Mouse (Mus musculus) A20 (cell line): ENCODE measurements around the gene Grb10.

Source experiments
- DNase-seq: peaks from one replicate; pipeline ENCODE4 v3.0.0-alpha.2; 2011; ENCODE audit warnings: low read depth, low spot score

Grb10 gene

GRCm38 (mm10) chr11:12038470-12038985, at the start of gene Grb10:
Grb10 (minus strand) TSS chr11:12038683.
- no peak for DNase-seq

DNA sequence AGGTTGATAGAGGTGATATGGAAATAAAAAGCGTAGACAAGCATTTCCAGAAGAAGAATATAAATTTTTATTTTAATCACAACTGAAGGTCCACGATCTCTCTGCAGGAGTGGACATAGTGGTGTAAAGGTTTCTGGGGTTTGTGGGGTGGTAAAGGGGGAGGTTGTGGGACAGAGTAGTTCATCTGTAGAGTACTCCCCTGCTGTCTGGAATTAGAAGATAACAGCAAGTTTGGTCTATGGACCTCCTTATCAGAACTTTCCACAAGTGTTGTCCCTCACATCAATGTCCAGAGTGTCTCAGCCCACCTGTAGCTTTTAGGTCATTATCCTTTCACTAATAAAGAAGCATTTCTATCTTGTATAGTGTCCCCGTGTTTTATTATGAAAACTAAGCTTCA, 43.2 kb upstream of the Grb10 start:
- DNase-seq = no peak

DNA sequence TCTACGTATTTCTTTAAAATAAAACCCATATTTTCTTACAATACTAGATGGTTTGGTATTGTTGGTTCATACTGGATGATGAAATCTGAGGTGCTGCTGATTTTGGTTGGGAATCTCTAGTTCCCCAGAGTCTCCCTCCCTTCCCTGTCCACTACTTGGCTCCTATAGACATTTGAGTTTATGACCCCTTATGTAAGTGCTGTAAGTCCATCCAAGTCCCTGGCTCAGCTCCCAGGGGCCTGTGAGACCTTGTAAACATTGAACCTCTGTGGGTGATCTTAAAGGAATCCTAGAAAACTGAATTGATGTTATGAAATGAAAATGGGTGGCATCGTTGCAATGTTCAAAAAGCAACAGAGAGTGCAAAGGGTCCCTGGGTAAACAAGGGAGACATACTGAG, 40.7 kb upstream of the Grb10 start:
- DNase-seq = no peak

- no peak for DNase-seq
Observed at GRCm38 (mm10) chr11:12075449-12075848, 37.0 kb upstream of the Grb10 start.

DNA sequence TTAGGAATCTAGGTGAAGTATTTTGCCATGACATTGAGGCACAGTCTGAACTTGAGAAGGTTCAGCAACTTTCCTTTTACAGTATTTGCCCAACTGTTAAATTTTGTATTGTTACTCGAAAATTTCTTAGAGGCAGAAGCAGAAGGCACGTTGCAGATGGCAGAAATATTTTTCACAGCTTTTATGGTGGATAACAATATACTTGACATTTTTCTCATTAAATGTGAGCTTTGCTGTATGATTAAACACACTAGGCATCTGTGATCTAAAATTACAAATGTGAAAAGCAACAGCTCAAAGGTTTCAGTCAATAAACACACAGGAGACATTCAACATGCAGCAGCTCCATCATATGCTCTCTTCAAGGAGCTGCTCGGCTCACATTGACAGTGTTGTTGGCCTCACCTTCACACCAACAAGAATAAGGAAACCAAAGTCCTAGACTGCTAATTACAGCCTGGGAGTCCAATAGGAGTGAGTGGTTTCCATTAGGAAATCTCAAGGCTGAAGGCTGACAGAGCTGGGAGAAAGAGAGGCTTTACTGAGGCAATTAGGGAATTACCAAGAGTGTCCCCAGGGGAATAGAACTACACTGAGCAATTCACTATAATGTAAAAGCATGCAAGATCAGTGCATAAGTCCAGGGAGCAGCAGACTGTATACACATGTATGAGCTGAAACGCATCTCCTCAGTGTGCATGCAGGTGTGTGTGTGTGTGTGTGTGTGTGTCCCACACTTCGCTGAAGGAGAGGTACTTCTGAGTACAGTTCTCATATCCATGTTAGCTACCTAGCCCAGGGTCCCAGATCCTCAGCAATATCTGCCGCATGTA, 35.1 kb upstream of the Grb10 start:
- no peak for DNase-seq

- DNase-seq = no peak
Observed at GRCm38 (mm10) chr11:12072322-12072721, 33.8 kb upstream of the Grb10 start.

GRCm38 (mm10) chr11:12059005-12059404, 20.5 kb upstream of the Grb10 start:
- DNase-seq = no peak

DNA sequence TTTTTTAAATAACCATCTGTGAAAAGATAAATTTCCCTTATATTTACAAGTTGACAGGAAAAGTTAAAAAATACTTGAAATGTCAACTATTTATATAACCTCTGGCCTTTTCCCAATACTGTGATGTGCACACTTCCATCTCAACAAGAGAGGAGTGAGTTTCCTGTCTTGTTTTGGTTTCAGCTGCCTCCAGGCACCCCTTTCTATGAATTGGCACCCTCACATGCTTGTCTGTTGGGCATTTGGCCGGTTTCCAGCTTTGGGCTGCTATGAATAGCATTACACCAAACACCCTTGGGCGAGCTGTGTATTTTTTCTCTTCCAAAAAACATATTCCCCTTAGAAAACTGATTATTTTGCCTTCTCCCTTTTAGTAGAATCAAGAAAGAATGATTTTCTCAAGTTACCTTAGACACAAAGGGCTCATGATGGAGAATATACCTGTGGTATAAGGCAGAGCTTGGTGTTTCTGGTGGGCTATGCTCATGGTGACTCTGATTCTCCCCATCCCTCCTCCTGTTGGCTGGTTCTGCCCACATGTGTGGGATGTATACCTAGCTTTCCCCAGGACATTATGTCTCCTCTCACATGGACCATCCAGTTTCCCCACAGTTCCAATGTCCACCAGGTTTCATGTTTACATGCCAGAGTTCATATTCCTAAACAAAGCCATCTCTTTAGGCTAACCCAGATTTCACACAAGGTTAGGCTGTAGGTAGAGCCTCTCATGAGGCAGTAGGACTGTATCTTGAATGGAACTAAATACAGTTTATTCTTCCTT, 10.3 kb upstream of the Grb10 start:
- DNase-seq = no peak

- no peak for DNase-seq
Observed at GRCm38 (mm10) chr11:12048135-12048534, 9.7 kb upstream of the Grb10 start.

GRCm38 (mm10) chr11:12044245-12044644, 5.8 kb upstream of the Grb10 start:
- DNase-seq = no peak

DNA sequence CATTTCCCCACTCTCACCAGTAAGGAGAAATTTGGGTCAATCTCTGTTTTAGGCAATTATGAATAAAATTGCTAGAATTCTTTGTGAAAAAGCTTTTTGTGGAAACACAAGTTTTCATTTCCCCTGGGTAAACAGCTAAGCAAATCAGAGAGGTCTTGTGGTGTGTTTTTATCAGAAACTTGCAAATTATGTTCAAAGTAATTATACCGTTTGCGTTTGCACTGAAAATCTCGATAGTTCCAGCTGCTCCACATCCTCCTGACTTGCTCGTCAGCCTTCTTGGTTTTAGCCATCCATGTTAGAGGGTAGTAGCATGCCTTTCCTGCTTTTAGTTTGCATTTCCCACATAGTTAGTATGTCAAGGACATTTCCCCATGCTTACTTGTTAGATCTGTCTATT, 3.3 kb upstream of the Grb10 start:
- no peak for DNase-seq

DNA sequence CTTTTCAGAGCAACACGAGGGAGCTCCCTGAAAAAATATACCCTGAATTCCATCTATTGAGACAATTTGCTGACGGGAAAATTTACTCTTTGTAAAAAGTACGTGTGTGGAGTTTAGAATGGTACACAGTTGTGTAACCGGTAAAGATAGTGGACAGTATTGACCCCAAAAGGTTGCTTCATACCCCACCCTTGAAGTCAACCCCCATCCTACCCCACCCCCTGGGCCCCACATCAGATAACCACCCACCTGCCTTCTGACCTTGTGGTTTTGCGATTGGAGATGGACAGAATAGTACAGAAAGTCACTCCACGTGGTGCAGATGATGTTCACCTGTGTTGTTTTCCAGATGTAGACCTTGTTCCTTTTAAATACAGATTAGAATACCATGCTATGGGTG, 2.9 kb upstream of the Grb10 start:
- no peak for DNase-seq

DNA sequence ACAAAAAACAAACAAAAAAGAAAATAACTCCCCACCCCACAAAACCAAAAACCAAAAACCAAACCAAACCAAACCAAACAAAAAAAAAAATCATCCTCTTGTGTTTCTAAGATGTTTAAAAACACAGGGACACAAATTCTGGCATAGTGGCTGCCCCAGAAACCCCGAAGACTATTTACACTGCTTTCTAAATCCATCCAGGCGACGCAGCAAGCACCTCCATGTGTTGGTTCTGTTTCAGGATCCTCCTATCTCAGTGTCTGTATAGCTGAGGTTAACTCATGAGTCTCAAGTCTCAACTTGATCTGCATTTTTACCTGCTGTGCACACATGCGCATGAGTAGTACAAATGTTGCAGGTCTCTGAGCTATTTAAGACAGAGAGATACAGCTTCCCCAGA, 1.9 kb upstream of the Grb10 start:
- no peak for DNase-seq

DNA sequence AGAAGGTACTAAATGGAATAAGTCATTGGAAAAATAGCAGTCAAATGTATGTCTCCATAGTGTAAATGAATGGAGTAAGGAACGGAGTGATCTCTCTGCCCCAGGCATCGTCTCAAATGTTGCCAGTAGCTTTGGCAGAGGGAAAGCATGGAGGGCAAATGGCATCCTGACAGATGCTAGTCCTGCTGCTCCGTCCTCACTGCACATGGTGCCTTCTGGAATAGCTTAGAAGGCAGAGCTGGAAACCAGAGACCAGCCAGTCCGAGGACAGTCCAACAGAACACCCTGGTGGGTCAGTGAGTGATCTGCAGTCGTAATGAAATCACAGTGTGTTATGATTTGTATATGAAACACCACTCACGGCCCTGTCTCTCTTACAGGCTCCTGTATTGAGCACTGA, 1.3 kb upstream of the Grb10 start:
- no peak for DNase-seq

DNA sequence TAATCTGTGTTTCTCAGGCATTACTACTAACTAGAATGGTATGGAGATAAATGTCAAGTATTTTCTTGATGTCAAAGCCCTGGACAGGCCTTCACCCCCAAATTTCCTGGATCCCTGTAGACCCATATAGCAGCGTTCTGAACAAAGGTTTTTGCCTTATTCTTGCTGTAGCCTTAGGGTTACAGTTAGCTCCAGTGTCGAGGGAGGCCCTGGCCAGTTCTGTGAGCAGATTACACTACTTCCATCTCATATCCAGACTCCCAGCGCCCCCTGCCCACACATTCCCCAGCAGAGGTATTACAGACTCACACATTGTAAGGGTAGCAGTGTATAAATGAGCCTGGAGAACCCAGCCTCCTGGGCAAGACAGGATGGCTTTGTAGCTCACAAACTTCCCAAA, 615 bp upstream of the Grb10 start:
- DNase-seq = no peak

DNA sequence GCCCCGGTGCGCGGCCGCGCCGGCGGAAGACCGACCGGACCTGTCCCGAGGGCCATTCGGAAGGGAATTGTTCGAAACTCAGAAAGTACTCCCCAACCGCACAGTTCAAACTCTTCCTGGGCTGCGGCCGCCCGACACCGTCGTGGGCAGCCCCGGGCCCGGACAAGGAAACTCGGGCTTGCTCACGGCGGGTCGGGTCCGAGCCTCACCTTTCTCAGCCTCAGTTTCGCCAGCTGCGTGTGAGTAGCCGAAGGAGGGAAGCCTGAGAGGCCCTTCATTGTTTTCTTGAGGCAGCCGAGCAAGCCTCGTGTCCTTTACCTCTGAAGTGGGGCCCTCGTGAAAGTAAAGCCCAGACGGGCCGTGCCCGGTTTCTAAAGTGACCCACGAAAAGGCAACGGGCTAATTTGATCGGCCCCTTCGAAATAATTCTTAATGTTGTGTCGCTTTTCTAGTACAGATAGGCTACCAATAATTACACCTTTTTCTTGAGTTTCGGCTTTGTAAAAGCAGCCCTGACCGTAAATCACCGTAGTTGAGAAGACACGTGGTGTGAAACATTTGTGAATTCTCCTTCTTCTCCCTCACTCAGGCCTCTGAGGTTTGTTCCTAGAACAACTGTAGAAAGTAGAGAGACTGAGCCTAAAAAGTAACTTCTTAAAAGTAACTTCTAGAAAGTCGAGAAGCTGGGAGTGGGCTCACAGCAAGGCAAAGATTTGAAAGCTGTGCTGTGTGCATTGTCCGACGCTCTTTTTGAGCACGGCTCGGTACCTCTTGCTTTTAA, 604 bp downstream of the Grb10 start:
- no peak for DNase-seq

DNA sequence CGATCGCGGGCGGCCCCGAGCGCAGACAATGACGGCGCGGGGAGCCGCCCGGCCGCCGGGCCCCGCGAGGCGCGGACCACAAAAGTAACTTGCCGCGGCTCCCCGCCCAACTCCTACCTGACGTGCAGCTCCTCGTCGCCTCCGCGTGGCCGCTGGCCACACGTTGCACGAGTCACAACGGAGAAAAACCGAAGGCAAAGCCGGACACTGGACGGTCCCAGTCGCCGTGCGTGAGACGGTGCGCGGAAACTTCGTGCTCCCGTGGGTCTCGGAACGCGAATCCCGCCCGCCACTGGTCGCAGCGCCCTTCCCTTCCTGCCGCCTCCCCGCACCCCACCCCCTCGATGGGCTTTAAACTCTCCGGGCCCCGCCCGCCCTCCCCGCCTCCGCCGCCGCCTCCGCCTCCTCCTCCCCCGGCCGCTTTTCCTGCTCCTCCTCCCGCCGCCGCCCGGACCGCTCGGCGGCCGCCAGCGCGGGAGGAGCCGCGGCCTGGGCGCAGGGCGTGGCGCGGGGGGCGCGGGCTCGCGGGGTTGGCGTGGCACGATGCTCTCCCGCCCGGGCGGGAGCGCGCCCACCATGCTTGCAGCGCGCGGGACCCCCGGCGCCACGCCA, 1.3 kb downstream of the Grb10 start:
- DNase-seq = no peak

DNA sequence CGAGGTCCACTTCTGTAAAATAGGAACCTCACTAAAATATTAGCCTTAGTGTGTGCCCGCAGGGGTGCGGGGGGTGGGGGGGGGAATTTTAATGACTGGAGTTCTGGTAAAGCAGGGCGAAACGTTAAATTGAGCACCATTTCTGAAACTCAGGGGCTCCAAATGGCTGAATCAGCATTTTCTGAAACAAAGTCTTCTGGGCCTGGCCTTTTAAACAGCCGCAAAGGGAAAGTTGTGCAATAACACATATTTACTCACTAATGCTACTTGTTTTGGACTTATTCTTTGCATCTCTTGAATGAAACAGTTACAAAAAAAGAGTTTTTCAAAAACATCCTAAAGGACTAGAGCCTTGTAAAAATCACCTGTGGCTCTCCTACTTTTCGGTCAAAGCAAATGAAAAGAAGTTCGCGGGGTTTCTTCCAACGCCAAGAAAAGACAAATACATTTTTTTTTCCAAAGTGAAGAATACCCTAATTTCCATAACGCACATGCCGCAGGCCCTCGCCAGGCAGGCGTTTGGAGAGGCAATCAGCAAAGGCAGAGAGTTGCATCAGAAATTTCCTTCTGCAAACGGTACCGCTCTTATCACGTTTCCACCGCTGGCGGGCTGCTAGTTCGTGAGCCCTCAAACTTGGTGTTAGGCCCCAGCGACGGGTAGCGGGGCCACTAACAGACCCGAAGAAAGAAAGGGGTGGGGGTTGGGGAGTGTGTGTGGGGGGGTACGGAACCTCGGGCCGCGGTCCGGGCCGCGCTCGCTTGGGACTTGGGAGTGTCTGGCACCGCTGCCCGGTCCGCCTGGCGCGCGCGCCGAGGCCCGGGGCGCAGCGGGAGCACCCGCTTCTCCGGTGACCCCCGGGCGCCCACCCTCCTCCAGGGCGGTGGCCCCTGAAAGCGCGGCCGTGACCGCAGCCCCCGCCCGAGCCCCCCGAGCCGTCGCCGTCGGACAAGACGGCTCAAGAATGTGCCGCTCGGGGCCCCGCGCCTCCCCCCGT, 2.3 kb downstream of the Grb10 start:
- no peak for DNase-seq

GRCm38 (mm10) chr11:12035324-12035723, 3.2 kb downstream of the Grb10 start:
- no peak for DNase-seq

GRCm38 (mm10) chr11:12034781-12035180, 3.7 kb downstream of the Grb10 start:
- DNase-seq = no peak
